Mouse (Mus musculus): ENCODE data around the gene Clcnkb.

DNA sequence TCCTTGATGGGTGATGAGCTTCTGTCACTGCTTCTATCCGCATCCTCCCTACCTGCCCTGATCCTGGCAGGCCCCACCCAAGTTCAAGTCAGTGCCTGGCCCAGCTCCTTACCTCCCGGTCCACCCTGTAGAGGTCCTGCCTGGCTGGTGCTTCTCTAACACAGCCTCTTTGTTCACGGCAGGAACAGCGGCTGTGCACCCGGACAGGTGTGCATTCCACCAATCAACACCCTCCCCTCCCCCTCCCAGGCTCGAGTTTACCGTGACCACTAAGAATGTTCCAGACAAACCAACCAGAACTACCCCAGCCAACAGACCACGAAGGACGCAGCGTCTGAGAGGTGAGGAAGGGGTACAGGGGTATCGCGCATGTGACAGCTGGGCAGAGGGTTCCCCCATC lies 17.3 kb downstream of the Clcnkb start, which contains the start of gene Clcnka:
- TF ChIP-seq POLR2A (IDR thresholded peaks at IDR 0.05; ENCODE audit: borderline replicate concordance, insufficient read depth, low read length), result no peak
- no peak for TF ChIP-seq CTCF (IDR thresholded peaks at IDR 0.05; ENCODE audit: borderline replicate concordance, insufficient read depth, low read depth, low read length)

All from cerebellum, adult 2 months (tissue).